Mouse (Mus musculus) adipocyte (in vitro differentiated cells): ENCODE measurements around the gene Dnmt1.

Source experiments
- DNase-seq: peaks from one replicate; pipeline ENCODE4 v3.0.0-alpha.2; 2016; ENCODE audit warnings: low spot score

The Dnmt1 gene

DNA sequence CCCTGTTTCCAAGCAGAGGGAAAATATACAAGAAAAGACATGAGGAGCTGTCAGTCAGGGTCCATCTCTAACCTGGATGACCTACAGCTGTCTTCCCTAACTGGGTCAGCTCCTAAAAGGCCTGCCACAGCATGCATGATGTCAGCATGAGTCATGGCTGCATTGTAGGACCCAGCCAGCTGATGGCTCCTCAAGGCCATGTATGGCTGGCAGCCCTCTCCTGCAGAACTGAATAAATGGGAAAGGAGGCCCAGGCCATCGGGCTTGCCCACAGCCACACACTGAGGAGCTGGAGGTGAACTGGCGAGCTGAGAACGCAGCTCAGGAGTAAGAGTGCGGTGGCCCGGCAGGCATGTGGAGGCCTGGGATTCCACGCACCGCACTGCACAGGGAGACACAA lies 16.3 kb downstream of the Dnmt1 start:
- peak; percentile 9 for DNase-seq

GRCm38 (mm10) chr9:20923258-20923657 lies 36.4 kb downstream of the Dnmt1 start:
- DNase-seq: no peak

- DNase-seq: no peak
Observed at GRCm38 (mm10) chr9:20916160-20916559, 43.5 kb downstream of the Dnmt1 start.

DNA sequence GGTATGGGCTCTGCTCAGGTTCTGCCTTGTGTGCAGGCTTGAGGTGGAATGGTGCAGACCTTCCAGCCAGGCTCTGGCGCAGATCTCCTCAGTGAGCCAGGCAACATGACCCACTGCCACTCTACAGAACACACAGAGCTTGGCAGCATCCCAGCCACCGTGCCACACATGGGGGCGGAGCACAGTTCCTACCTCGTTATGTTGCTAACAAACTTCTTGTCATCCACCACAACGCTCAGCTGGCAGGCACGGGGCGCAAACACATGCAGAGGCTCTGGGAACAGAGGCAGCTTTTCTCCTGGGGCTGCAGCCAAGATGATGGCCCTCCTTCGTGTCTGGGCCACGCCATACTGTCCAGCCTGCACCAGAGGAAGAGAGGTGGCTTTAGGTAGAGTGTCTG lies 49.7 kb downstream of the Dnmt1 start:
- DNase-seq: no peak

GRCm38 (mm10) chr9:20902174-20902491 lies 57.6 kb downstream of the Dnmt1 start:
- no peak for DNase-seq

DNA sequence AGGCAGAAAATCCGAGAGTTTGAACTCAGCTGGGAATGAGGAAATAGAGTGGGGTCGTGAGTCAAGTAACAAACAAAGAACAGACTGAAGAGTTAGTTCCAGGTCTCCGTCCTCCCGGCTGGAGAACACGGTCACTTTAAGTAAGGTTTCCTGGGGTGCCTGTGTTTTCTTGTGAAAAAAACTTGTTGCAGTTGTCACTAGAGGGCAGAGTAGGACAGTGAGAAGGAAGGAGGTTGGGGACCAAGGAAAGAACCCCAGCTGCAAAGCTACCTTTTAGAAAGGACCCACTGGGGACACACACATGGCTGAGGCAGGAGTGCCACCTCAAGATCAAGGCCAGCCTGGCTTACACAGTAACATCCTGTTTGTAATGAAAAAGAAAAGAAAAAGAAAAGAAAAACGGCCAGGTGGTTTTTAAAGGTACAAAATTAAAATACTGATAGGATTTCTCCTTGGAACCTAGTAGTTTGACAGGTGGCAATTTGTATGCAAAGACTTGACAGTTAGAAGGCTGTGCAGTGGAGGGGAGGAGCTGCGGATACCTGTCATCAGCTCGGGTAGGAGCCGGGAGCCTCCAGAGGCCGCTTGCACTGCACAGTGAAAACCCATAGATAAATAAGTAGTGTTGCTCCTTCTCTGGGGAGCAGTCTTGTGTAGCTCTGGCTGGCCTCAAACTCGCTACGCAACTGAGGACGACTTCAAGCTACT lies 58.1 kb downstream of the Dnmt1 start:
- peak; percentile 69 for DNase-seq

DNA sequence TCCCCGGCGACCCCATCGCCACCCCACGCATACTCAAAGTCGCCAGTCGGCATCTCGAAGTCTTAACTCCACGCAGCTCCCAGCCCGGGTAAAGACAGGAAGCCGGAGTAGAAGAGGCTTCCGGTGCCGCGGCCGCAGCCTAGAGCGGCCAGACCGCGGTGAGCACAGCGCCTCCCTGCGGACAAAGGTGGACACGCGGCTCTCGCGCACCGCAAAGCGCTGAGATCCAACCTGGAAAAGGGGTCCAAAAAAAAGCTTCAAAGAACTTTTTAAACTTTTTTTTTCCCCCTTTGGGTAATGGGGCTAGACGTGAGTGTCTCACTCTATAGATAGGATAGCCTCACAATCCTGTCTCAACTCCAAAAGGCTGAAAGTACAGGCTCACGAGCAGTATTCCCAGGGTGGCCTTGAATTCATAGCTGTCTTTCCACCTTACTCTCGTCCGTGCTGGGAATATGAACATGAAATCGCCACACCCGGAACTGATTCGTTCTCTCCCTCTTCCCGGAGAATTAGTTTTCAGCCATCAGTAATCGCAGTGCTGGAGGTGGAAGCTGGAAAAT lies 61.1 kb downstream of the Dnmt1 start, which contains the start of gene Eif3g:
Eif3g (minus strand) TSS at position 113 of the 563 bp plus-strand sequence.
- DNase-seq: peak; percentile 83

- DNase-seq: no peak
Observed at GRCm38 (mm10) chr9:20897736-20898510, 61.8 kb downstream of the Dnmt1 start.

GRCm38 (mm10) chr9:20895382-20895781 lies 64.3 kb downstream of the Dnmt1 start:
- no peak for DNase-seq

DNA sequence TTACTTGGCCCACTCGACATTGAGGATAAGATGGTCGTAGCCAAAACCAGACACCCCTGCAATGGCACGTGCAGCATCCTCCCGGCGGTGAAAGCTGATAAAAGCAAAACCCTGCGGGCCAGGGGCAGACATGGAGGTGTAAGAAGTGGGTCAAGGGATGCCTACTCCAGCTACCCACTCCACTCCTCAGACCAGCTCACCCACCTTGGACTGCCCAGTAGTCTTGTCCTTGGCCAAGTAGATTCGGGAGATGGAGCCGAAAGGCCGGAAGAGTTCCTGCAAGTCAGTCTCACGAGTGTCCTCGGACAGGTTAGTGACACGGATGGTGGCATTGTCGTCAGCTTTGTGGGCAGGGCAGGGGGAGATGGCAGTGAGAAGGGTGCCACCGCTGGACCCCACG lies 65.1 kb downstream of the Dnmt1 start:
- no peak for DNase-seq

DNA sequence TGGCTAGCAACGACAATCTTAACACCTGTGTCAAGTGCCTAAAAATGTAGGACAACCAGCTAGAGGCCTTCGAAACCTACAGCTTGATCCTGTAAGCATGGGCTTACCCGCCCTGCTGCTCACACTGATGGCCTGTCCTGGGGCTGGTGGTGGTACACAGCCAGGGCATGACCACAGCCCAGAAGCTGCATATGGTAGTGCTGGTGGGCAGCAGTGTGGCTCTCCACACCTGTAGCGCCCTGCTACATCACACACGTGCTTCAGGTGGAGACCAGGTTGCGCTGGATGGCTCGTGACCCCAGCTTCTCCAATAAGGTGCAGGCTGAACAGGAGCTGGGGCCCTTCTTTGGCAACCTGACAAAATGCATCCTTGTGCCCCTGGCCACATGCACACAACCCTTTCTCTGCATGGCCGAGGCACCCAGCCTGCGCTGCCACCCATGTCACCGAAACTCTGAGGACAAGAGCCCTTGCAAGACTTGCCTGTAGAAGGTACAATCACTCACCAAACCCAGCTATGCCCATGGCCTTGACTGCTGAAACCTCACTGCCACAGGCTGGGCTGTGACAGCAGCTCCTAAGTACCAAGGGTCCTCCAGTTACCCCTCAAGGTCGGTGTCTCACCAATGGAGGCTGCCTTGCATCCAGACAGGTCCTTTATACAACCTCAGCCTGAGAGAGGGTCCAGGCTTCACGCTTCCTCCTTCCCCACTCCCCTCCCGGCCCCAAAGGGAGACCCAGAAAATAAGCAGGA lies 65.9 kb downstream of the Dnmt1 start:
- no peak for DNase-seq

DNA sequence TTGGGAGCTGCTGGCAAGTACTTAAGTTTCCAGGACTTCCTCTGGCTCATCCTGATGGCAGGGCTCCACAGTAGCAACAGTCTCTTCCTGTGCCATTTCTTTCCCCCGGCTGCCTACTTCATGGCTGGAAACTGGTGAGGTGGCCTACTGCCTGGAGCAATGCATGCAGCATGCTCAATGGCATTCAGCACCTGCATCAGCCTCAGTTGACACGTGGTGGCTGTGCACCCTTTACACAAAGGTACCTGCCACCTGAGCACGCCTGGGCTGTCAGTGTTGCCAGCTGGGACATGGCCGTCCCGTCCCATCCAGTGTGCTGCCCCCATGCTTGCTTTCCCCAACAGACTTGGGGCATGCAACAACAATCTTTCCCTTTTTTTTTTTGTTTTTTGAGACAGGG lies 66.6 kb downstream of the Dnmt1 start:
- no peak for DNase-seq

- no peak for DNase-seq
Observed at GRCm38 (mm10) chr9:20892104-20892653, 67.5 kb downstream of the Dnmt1 start.

DNA sequence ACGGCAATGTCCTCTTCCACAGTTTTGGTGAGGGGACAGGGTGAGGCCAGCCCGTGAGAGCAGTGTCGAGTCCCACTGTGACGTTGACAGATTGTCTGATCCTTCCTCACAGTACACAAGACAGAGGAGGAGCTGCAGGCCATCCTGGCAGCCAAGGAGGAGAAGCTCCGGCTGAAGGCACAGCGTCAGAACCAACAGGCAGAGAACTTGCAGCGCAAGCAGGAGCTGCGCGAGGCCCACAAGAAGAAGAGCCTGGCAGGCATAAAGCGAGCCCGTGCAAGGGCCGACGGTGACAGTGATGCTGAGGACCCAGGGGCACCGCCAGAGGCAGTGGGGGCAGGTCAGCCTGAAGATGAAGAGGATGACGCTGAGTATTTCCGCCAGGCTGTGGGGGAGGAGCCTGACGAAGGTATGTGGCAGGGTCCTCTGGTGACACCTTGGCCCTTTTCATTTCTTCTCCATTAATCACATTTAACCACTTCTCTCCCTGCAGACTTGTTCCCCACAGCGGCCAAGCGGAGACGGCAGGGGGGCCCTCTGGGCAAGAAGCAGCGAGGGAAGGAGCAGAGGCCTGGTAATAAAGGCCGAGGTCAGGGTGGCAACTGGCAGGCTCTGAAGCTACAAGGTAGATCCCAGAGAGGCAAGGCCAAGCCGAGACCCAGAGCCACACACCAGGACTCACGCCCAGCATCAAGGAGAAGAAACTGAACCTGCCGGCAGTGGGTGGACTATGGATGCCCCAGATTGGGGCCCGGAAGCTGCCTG lies 68.2 kb downstream of the Dnmt1 start:
- DNase-seq: no peak

DNA sequence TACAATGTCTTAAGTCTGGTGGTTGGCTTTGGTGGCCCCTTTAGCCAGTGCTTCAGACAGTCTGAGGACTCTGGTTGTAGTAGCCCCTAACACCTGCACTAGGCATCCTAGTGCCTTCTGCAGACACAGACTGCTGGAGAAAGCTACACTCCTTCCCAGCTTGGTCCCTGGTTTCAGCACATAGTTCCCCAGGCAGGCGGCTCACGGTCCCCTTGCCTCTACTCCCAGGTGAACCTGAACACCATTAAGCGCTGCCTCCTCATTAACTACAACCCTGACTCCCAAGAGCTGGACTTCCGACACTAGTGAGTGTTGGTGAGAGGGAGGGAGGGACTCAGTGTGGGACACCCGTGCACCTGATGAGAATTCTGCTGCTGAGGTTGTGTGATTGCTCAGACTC lies 69.3 kb downstream of the Dnmt1 start:
- no peak for DNase-seq

GRCm38 (mm10) chr9:20889185-20890141 lies 70.2 kb downstream of the Dnmt1 start:
- no peak for DNase-seq

DNA sequence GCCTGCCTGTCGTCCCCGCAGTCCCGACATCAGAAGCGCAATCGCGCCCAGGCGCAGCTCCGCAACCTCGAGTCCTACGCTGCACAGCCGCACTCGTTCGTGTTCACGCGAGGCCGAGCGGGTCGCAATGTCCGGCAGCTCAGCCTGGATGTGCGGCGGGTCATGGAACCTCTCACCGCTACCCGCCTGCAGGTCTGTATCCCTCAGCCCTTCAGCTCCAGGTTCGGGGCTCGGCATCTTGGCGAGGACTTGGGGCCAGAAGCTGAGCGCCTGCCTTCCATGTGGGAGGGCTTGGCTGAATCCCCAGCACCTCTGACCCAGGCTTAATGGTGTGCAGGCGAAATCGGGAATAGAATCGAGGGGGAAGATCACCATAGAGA lies 71.3 kb downstream of the Dnmt1 start:
- DNase-seq: peak; percentile 69

- DNase-seq: peak; percentile 97
Observed at GRCm38 (mm10) chr9:20887704-20888385, 71.8 kb downstream of the Dnmt1 start, which contains the start of gene Ppan. Ppan (plus strand) TSS chr9:20888175.

GRCm38 (mm10) chr9:20887191-20887590 lies 72.5 kb downstream of the Dnmt1 start:
- no peak for DNase-seq

DNA sequence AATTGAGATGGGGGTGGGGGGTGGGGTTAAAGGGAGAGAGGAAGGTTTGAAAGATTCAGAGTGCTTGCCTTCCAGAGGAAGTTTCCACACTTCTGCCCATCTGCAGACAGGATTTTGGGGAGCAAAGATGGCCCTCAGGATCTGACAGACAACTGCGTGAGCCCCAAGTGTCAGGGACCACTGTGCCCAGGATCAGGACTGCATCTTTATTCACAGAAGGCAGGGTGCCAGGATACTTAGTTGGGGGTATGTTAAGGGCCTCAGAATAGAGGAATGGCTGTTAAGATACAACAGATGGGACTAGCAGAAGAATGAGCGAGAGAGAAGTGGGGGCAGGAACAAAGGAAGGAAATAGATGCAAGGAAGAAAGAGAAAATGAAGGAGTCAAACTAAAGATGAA lies 73.1 kb downstream of the Dnmt1 start:
- DNase-seq: no peak
